Mouse (Mus musculus): Measurements from ENCODE around the gene Coil. TPM values are rescaled to one million over a fixed set of nuclear protein-coding genes. Genes with fewer than 3 reads are reported as not detected.
"Not testable (repeated sequence)": the region's sequence is repeated elsewhere in the genome, so short reads cannot be mapped to it uniquely, and the experiment has no call there.

Coil gene
- polyA plus RNA-seq, 1 experiment = 3.1 TPM

DNA sequence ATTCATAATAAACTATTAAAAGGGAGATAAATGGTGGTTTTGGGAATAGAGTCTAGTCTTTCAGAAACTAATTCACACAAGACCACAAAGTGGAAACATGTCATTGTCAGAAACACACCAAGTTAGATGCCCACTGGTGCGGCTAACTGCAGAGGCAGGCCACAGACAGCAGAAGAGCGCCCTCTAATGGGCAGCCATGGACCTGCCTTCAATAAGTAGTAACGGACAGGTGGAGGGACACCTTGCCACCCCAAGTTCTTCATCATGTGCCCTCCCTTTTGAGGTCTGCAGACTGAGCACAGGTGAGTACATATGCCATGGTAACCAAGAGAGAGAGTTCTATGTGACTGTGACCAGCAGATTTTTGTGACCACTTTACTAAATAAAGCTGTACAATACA lies 69.3 kb downstream of the Coil start:
- TF ChIP-seq MAX (IDR thresholded peaks at IDR 0.05; ENCODE audit: low read depth) = no peak
- no peak for TF ChIP-seq TCF12 (IDR thresholded peaks at IDR 0.05; ENCODE audit: insufficient read depth, poor library complexity, severe bottlenecking)
- no peak for TF ChIP-seq REST (IDR thresholded peaks at IDR 0.05; ENCODE audit: insufficient read depth, insufficient read length)
- TF ChIP-seq CEBPB (IDR thresholded peaks at IDR 0.05; ENCODE audit: insufficient read depth, poor library complexity, severe bottlenecking) = no peak
- TF ChIP-seq MYOD1 (IDR thresholded peaks at IDR 0.05; ENCODE audit: control insufficient read depth in 1 of 3, insufficient read length in 2 of 3, low read depth in 2 of 3) = no peak
- TF ChIP-seq SRF (IDR thresholded peaks at IDR 0.05; ENCODE audit: control insufficient read depth, insufficient read length, low read depth) = no peak
- TF ChIP-seq MYOG (IDR thresholded peaks at IDR 0.05; ENCODE audit: control insufficient read depth in 1 of 3, insufficient read depth in 1 of 3, insufficient read length in 2 of 3, low read depth in 2 of 3) = no peak
- TF ChIP-seq POLR2A (IDR thresholded peaks at IDR 0.05; ENCODE audit: insufficient read length, low read depth) = no peak
- TF ChIP-seq USF1 (IDR thresholded peaks at IDR 0.05; ENCODE audit: low read depth) = no peak
- TF ChIP-seq E2F4 (IDR thresholded peaks at IDR 0.05; ENCODE audit: insufficient read depth) = no peak
- H3K79me2 ChIP-seq (ENCODE audit: control insufficient read depth, insufficient read depth) = no peaks in the 10 kb centered on the region
- H3ac ChIP-seq (ENCODE audit: control insufficient read depth, insufficient read length) = no peak overlapping the region
- H3K36me3 ChIP-seq (ENCODE audit: control insufficient read depth, insufficient read depth) = peaks cover 13% of the 10 kb centered on the region
- no peak overlapping the region for H3K4me3 ChIP-seq
- no peak overlapping the region for H3K4me2 ChIP-seq (ENCODE audit: low read depth)
- no peaks in the 10 kb centered on the region for H3K27me3 ChIP-seq (ENCODE audit: control insufficient read depth, insufficient read depth, insufficient read length)

DNA sequence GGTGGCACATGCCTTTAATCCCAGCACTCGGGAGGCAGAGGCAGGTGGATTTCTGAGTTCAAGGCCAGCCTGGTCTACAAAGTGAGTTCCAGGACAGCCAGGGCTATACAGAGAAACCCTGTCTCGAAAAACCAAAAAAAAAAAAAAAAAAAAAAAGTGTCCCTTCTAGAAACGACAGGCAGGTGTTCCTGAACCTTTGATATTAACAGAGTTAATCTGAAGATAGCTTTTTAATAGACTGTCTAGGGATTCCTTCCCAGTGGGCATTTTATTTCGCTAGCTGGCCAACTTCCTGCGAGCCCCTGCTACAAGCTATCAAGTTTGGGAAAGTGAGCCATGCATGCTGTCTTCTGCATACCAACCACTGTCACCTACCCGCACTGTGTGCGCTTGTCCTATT lies 71.0 kb downstream of the Coil start:
- not testable (repeated sequence) for H3K4me3 ChIP-seq; H3ac ChIP-seq (ENCODE audit: control insufficient read depth, insufficient read length); H3K4me2 ChIP-seq (ENCODE audit: low read depth); H3K27me3 ChIP-seq (ENCODE audit: control insufficient read depth, insufficient read depth, insufficient read length); H3K79me2 ChIP-seq (ENCODE audit: control insufficient read depth, insufficient read depth)
- H3K36me3 ChIP-seq (ENCODE audit: control insufficient read depth, insufficient read depth) = peaks cover 16% of the 10 kb centered on the region

Other genes with a start within 250 kb of the Coil start
- 25.4 TPM for gene Akap1, start 105.7 kb upstream of the Coil start, polyA plus RNA-seq (2012; fragmentation: generic; extraction: Trizol)
- 172 TPM for gene Scpep1, start 14.8 kb upstream of the Coil start, polyA plus RNA-seq (2012; fragmentation: generic; extraction: Trizol)
- 0.19 TPM for gene Elobl, start 3.3 kb upstream of the Coil start, polyA plus RNA-seq (2012; fragmentation: generic; extraction: Trizol)
- 6.5 TPM for gene Trim25, start 29.1 kb downstream of the Coil start, polyA plus RNA-seq (2012; fragmentation: generic; extraction: Trizol)
- 1.5 TPM for gene Dgke, start 96.6 kb downstream of the Coil start, polyA plus RNA-seq (2012; fragmentation: generic; extraction: Trizol)
- gene Gm525, start 103.6 kb downstream of the Coil start, polyA plus RNA-seq (2012; fragmentation: generic; extraction: Trizol) = not detected